Mouse (Mus musculus): Measurements from ENCODE around the gene Ndufaf7. TPM values are rescaled to one million over a fixed set of nuclear protein-coding genes. Genes with fewer than 3 reads are reported as not detected.

The Ndufaf7 gene
- polyA plus RNA-seq, 1 experiment: 2.5 TPM

DNA sequence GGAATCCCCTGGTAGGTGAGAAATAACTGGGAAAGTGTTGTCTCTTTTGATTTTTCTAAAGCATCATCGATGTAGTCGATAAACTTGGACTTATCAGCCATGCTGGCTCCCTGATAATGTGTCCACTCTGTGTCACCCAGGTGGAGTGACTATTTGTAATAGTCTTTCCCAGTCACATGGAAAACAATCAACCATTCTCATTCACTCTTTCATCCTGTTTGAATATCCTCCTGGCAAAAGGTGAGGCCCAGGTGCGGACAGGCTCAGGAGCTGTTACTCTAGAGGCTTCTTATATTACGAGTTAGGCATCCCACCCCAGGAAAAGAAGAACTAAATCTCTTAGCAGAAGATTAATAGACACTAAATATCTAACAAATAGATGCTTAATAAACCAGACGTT is 30.0 kb upstream of the Ndufaf7 start, which contains the start of gene Sult6b1:
Sult6b1 (minus strand) TSS at position 101 of the 400 bp plus-strand sequence.
- H3K36me3 ChIP-seq (ENCODE audit: control insufficient read depth, insufficient read depth, low read length): no peaks in the 10 kb centered on the region
- no peak within 1 kb of the TSS for H3K4me3 ChIP-seq (ENCODE audit: low read depth, low read length)
- H3K27ac ChIP-seq (ENCODE audit: insufficient read depth, low read depth, low read length): no peak within 1 kb of the TSS
- H3K27me3 ChIP-seq (ENCODE audit: control insufficient read depth, insufficient read depth, low read length): no peaks in the 10 kb centered on the region
- H3K4me1 ChIP-seq (ENCODE audit: control insufficient read depth, insufficient read depth, insufficient read length, low read length): peaks cover 3% of the 10 kb centered on the region; the same call in 1 of the 2 replicates
- WGBS: 86% methylated on average over 5 of the region's 5 CpGs
- TF ChIP-seq CTCF (IDR thresholded peaks at IDR 0.05; ENCODE audit: extremely low read depth, insufficient read length, insufficient replicate concordance, low read depth, low read length): no peak
- TF ChIP-seq POLR2A (IDR thresholded peaks at IDR 0.05; ENCODE audit: low read depth, low read length): no peak

DNA sequence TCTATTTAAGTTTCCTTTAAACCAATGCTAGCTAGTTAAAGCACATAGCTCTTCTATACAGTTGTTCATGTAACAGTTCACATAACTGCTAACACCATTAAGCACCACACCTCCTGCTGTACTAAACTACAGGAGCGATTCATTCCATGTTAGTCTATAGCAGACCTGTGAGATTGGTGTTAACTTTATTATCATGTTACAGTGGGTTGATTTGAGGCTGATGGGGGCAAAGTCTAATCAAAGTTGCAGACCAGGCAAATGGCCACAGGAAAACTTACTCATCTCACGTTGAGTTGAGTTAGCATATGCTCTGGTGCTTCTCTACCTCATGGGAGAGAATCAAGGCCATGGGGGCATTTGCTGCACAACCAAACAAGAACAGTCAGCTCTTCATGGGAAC is 27.6 kb upstream of the Ndufaf7 start:
- TF ChIP-seq CTCF (IDR thresholded peaks at IDR 0.05; ENCODE audit: extremely low read depth, insufficient read length, insufficient replicate concordance, low read depth, low read length) (no peak), POLR2A (IDR thresholded peaks at IDR 0.05; ENCODE audit: low read depth, low read length) (no peak)
- H3K27ac ChIP-seq (ENCODE audit: insufficient read depth, low read depth, low read length): no peak overlapping the region
- 23% methylated on average over 2 of the region's 2 CpGs for WGBS
- H3K4me1 ChIP-seq (ENCODE audit: control insufficient read depth, insufficient read depth, insufficient read length, low read length): peaks cover 3% of the 10 kb centered on the region; the same call in 1 of the 2 replicates
- no peak overlapping the region for H3K4me3 ChIP-seq (ENCODE audit: low read depth, low read length)
- no peaks in the 10 kb centered on the region for H3K36me3 ChIP-seq (ENCODE audit: control insufficient read depth, insufficient read depth, low read length)
- no peaks in the 10 kb centered on the region for H3K27me3 ChIP-seq (ENCODE audit: control insufficient read depth, insufficient read depth, low read length)

DNA sequence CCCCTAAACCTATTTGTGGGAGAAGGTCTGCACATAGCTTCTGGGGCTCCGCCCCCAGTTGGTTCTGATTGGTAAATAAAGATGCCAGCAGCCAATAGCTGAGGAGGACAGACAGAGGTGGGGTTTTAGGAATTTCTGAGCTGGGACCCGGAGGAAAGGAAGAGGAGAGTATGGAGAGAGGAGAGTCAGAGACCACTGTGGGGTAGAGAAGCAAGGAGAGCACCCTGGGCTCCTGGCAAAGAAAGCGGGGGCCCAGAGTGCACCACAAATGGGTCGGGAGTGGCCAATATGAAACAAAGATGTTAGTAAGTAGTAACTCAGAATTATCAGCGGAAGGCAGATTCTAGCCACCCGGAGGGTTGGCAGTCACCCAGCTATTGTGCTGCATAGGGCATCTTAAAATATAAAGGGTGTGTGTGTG is 24.1 kb upstream of the Ndufaf7 start:
- Histone ChIP-seq H3K4me3 (ENCODE audit: low read depth, low read length) (peak overlapping the region; percentile 48), H3K36me3 (ENCODE audit: control insufficient read depth, insufficient read depth, low read length) (no peaks in the 10 kb centered on the region), H3K4me1 (ENCODE audit: control insufficient read depth, insufficient read depth, insufficient read length, low read length) (peaks cover 3% of the 10 kb centered on the region; the same call in 1 of the 2 replicates), H3K27me3 (ENCODE audit: control insufficient read depth, insufficient read depth, low read length) (no peaks in the 10 kb centered on the region), H3K27ac (ENCODE audit: insufficient read depth, low read depth, low read length) (no peak overlapping the region)
- WGBS: 23% methylated on average over 6 of the region's 6 CpGs
- TF ChIP-seq CTCF (IDR thresholded peaks at IDR 0.05; ENCODE audit: extremely low read depth, insufficient read length, insufficient replicate concordance, low read depth, low read length) (no peak), POLR2A (IDR thresholded peaks at IDR 0.05; ENCODE audit: low read depth, low read length) (no peak)

- H3K27ac ChIP-seq (ENCODE audit: insufficient read depth, low read depth, low read length): no peak overlapping the region
- TF ChIP-seq CTCF (IDR thresholded peaks at IDR 0.05; ENCODE audit: extremely low read depth, insufficient read length, insufficient replicate concordance, low read depth, low read length): no peak
- TF ChIP-seq POLR2A (IDR thresholded peaks at IDR 0.05; ENCODE audit: low read depth, low read length): no peak
- peaks cover 1% of the 10 kb centered on the region; the same call in 1 of the 2 replicates for H3K4me1 ChIP-seq (ENCODE audit: control insufficient read depth, insufficient read depth, insufficient read length, low read length)
- no peaks in the 10 kb centered on the region for H3K27me3 ChIP-seq (ENCODE audit: control insufficient read depth, insufficient read depth, low read length)
- no peak overlapping the region for H3K4me3 ChIP-seq (ENCODE audit: low read depth, low read length)
- H3K36me3 ChIP-seq (ENCODE audit: control insufficient read depth, insufficient read depth, low read length): no peaks in the 10 kb centered on the region
- 72% methylated on average over 3 of the region's 3 CpGs for WGBS
These were observed 23.0 kb upstream of the Ndufaf7 start for GRCm38 (mm10) chr17:78913921-78914320.

GRCm38 (mm10) chr17:78915772-78916171 is 21.2 kb upstream of the Ndufaf7 start:
- H3K4me3 ChIP-seq (ENCODE audit: low read depth, low read length): peak overlapping the region; percentile 79; the same call in 1 of the 2 replicates
- WGBS: 50% methylated on average over 6 of the region's 6 CpGs
- no peak overlapping the region for H3K27ac ChIP-seq (ENCODE audit: insufficient read depth, low read depth, low read length)
- no peaks in the 10 kb centered on the region; the same call in 1 of the 2 replicates for H3K4me1 ChIP-seq (ENCODE audit: control insufficient read depth, insufficient read depth, insufficient read length, low read length)
- TF ChIP-seq CTCF (IDR thresholded peaks at IDR 0.05; ENCODE audit: extremely low read depth, insufficient read length, insufficient replicate concordance, low read depth, low read length): no peak
- no peak for TF ChIP-seq POLR2A (IDR thresholded peaks at IDR 0.05; ENCODE audit: low read depth, low read length)
- peaks cover 10% of the 10 kb centered on the region for H3K36me3 ChIP-seq (ENCODE audit: control insufficient read depth, insufficient read depth, low read length)
- H3K27me3 ChIP-seq (ENCODE audit: control insufficient read depth, insufficient read depth, low read length): no peaks in the 10 kb centered on the region

GRCm38 (mm10) chr17:78916369-78916813 is 20.5 kb upstream of the Ndufaf7 start, which contains the start of gene Cebpzos:
Gene Cebpzos, plus strand, starts transcription at chr17:78916500.
- TF ChIP-seq CTCF (IDR thresholded peaks at IDR 0.05; ENCODE audit: extremely low read depth, insufficient read length, insufficient replicate concordance, low read depth, low read length) (no peak), POLR2A (IDR thresholded peaks at IDR 0.05; ENCODE audit: low read depth, low read length) (peak; percentile 48)
- WGBS: under 1% methylated on average over 37 of the region's 37 CpGs
- Histone ChIP-seq H3K4me1 (ENCODE audit: control insufficient read depth, insufficient read depth, insufficient read length, low read length) (no peaks in the 10 kb centered on the region; the same call in 1 of the 2 replicates), H3K27me3 (ENCODE audit: control insufficient read depth, insufficient read depth, low read length) (no peaks in the 10 kb centered on the region), H3K27ac (ENCODE audit: insufficient read depth, low read depth, low read length) (peak within 1 kb of the TSS; percentile 59), H3K4me3 (ENCODE audit: low read depth, low read length) (peak within 1 kb of the TSS; percentile 79), H3K36me3 (ENCODE audit: control insufficient read depth, insufficient read depth, low read length) (peaks cover 15% of the 10 kb centered on the region)

- under 1% methylated on average over 11 of the region's 11 CpGs for WGBS
- Histone ChIP-seq H3K4me1 (ENCODE audit: control insufficient read depth, insufficient read depth, insufficient read length, low read length) (no peaks in the 10 kb centered on the region; the same call in 1 of the 2 replicates), H3K4me3 (ENCODE audit: low read depth, low read length) (peak overlapping the region; percentile 79), H3K27ac (ENCODE audit: insufficient read depth, low read depth, low read length) (peak overlapping the region; percentile 59), H3K27me3 (ENCODE audit: control insufficient read depth, insufficient read depth, low read length) (no peaks in the 10 kb centered on the region), H3K36me3 (ENCODE audit: control insufficient read depth, insufficient read depth, low read length) (peaks cover 19% of the 10 kb centered on the region)
- TF ChIP-seq CTCF (IDR thresholded peaks at IDR 0.05; ENCODE audit: extremely low read depth, insufficient read length, insufficient replicate concordance, low read depth, low read length) (no peak), POLR2A (IDR thresholded peaks at IDR 0.05; ENCODE audit: low read depth, low read length) (no peak)
These were observed 20.0 kb upstream of the Ndufaf7 start for GRCm38 (mm10) chr17:78916899-78917298.
